Mouse (Mus musculus): ENCODE measurements around the gene 1110032A03Rik. TPM values are rescaled to one million over a fixed set of nuclear protein-coding genes. Genes with fewer than 3 reads are reported as not detected.

Gene 1110032A03Rik
- polyA plus RNA-seq (2012; rRNA removed) = 27.7 and 46.9 TPM in 2 replicates

DNA sequence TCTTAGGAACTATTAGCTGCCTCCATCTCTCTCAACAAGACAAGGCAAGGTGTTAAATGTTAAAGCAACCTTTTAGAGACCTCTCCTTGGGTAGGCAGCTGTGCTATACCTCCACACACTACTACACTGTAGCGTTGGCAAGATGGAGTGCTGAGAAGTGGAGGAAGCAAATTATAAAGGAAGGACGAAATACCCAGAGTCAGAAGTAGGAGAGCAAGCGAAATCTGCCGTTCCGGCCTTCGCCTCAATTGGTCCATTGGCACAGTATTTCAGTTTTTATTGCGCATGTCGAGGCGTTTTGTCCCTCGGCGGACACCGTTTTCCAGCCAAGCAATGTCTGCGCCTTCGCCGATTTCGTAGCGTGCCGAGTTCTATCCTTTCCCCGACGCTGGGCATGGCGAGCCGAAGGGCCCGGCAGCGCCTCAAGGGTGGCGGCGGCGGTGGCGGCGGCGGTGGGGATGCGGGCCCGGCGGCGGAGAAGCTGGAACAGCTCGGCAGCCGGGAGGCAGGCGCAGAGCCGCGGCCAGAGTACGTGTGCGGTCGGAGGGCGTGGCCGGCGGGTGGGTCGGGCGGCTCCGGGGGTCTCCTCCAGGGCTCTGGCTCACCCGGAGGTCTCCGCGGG, at the start of gene 1110032A03Rik, which contains the start of gene Alg9:
TSS of gene 1110032A03Rik (minus strand) at position 530 of the 622 bp plus-strand sequence.
TSS of gene Alg9 (plus strand) at position 29 of the 622 bp plus-strand sequence.

DNA sequence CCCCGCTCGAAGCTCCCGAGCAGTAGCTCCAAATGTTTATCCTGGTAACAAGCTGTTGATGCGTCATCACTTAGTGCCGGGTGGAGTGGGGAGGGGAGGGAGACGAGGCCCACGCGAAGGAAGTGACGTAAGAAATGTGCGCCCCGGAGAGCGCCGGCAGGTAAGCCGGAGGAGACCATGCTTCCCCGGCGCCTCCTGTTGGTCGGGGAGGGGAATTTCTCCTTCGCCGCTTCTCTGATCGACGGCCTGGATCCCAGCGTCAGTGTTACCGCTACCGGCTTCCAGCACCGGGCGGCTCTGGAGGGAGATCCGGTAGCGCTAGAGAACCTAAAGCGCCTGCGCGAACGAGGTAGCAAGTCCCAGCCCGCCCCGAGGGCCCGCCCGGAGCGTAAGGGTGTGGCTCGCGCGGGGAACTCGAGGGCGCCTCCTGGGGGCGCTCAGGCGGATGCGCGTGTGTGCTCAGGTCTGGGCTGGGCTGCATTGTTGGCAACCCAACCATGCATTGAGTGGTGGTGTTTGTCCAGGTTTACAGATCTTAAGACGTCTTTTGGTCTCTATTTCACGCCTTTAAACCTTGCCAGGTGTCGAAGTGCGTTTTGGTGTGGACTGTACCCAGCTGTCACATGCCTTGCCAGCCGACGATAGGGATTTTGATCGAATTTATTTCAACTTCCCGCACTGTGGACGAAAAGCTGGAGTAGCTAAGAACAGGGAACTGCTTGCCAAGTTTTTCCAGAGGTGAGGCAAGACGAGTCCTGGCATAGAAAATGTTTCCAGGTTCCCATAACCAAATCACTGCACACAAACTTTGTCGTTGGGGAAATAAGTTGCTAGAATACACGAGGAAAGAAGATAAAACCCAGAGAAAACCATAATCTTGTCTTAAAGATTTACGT, 7.0 kb downstream of the 1110032A03Rik start, which contains the start of gene Fdxacb1:
TSS of gene Fdxacb1 (plus strand) at position 130 of the 896 bp plus-strand sequence.

DNA sequence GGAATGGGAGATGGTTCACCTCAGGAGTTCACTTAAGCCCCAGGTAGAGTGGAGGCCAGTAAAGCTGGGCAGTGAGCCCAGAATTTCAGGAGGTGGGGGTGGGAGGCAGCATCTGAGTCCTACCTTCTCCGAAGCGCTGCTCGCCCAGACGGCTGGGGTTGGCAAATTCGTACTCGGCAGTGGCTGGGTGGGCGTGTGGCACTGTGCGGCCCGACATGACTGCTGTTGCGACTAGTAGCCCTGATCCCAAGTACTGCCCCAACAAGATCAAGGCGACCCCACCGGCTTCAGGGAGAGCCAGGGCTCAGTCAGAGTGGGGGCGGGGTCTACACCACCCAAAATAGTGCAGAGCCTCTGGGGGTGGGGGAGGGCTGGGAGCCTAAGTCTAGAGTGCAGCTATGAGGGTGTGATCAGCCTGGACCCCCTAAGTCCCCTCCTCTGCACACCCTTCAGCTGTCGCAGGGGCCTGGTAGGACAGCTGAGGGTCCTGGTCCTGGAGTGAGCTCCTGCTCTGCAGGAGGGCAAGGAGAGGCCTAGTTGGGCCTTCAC, 23.2 kb downstream of the 1110032A03Rik start, which contains the start of gene Hspb2:
TSS of gene Hspb2 (minus strand) at position 301 of the 549 bp plus-strand sequence.

DNA sequence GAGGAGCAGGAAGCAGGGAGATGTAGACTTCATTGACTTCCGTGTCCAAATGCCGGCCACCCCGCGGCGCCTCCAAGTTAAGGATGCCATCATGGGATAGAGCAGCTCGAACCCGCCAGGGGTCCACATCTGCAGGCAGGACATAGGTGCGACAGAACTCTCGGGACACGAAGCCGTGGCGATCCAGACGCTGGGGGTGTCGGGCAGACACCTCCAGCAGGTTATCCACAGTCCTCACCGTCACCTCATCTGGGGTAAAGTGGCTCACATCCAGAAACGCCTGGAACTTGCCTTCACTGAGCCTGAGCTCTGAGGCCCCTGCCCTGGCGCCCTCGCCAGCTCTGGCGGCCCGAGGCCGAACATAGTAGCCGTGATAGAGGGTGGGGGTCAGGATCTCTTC, 24.0 kb downstream of the 1110032A03Rik start, which contains the start of gene Cryab:
TSS of gene Cryab (plus strand) at position 3 of the 400 bp plus-strand sequence.

DNA sequence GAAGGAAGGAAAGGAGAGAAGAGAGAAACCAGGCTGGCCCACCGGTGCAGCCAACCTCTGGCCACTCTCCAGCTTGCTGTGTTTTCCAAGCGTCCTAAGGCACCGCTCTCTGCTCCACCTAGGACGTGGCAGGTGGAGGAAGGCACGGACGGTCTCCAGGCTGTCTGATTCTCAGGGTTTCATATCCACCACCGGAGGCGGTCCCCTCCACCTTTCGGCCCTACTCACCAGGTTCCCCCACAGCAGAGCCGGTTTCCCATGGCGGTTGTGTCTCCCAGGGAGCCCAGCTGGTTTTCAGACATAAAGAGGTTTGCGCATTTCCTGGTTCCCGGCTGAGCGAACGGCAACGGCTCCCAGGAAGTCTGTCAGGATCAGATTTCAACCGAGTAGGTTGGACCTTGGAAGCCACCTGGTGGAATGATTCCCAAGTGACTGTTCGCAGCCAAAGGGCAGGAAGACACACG, 29.1 kb downstream of the 1110032A03Rik start, which contains the start of gene 2310030G06Rik:
TSS of gene 2310030G06Rik (minus strand) at position 323 of the 464 bp plus-strand sequence.

DNA sequence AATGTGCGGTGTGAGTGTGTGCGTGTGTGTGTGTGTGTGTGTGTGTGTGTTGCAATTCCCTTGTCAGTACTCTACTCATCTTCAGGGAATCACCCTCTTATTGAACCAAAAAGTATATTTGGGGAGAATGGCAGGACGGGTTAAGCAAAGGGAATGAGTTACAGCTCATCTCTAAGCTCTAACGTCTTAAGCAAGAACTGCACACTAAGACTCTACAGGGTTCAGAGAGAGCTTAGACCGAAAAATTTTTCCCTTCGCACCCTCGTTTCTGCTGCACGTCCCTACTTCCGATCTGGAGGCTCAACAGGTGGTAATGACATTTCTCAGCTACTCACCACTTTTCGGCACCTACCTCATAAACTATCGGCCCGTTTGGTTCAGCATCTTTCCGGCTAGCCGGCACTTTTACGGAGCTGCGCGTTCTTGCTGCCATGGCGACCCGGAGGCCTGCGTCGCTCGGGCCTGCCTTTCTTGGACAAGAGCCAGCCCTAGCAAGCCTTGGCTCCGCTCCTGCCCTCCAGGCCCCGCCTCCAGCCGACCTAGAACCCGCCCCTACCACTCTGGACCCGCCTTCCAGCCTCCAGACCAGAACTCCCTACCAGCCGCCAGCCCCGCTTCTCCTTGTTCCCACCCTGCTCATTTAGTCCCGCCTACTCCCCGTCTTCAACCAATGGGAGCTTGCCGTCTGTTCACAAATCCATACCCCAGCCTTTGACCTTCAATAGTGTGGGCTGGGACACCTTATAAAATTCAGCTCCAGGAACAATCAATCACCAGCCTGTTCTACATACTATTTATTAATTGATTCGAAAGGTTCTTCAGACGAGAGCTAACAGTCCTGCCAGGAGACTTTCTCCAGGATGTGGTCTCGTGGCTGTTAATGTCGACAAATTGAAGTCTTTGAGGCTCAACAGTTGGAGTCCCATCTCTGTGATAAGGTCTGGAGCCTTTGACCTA, 36.1 kb downstream of the 1110032A03Rik start, which contains the start of gene Dixdc1:
TSS of gene Dixdc1 (minus strand) at position 604 of the 957 bp plus-strand sequence.

Other genes starting within 250 kb of the 1110032A03Rik start
- 42.0 and 50.7 TPM in 2 replicates for gene Pts, start 246.8 kb downstream of the 1110032A03Rik start, polyA plus RNA-seq (2012; rRNA removed)
- 3.3 and 5.7 TPM in 2 replicates for gene Il18, start 220.7 kb downstream of the 1110032A03Rik start, polyA plus RNA-seq (2012; rRNA removed)
- 0.60 and 0.83 TPM in 2 replicates for gene Bco2, start 220.3 kb downstream of the 1110032A03Rik start, polyA plus RNA-seq (2012; rRNA removed)
- not detected in 2 replicates for gene Tex12, start 214.2 kb downstream of the 1110032A03Rik start, polyA plus RNA-seq (2012; rRNA removed)
- 151 and 180 TPM in 2 replicates for gene Sdhd, start 171.7 kb downstream of the 1110032A03Rik start, polyA plus RNA-seq (2012; rRNA removed)
- 96.7 and 132 TPM in 2 replicates for gene Timm8b, start 171.6 kb downstream of the 1110032A03Rik start, polyA plus RNA-seq (2012; rRNA removed)
- 2.1 and 4.0 TPM in 2 replicates for gene Pih1d2, start 158.2 kb downstream of the 1110032A03Rik start, polyA plus RNA-seq (2012; rRNA removed)
- 4.7 and 6.4 TPM in 2 replicates for gene Nkapd1, start 158.1 kb downstream of the 1110032A03Rik start, polyA plus RNA-seq (2012; rRNA removed)
- 16.3 and 27.9 TPM in 2 replicates for gene Dlat, start 115.7 kb downstream of the 1110032A03Rik start, polyA plus RNA-seq (2012; rRNA removed)
- 6.7 and 7.7 TPM in 2 replicates for gene Dixdc1, start 36.0 kb downstream of the 1110032A03Rik start, polyA plus RNA-seq (2012; rRNA removed)
- 6.0 and 6.2 TPM in 2 replicates for gene 2310030G06Rik, start 29.0 kb downstream of the 1110032A03Rik start, polyA plus RNA-seq (2012; rRNA removed)
- 67.2 and 114 TPM in 2 replicates for gene Cryab, start 24.2 kb downstream of the 1110032A03Rik start, polyA plus RNA-seq (2012; rRNA removed)
- 32.9 and 41.2 TPM in 2 replicates for gene Hspb2, start 23.2 kb downstream of the 1110032A03Rik start, polyA plus RNA-seq (2012; rRNA removed)
- gene Fdxacb1, start 7.3 kb downstream of the 1110032A03Rik start, polyA plus RNA-seq (2012; rRNA removed) = 3.2 and 3.9 TPM in 2 replicates
- gene Alg9, start 501 bp downstream of the 1110032A03Rik start, polyA plus RNA-seq (2012; rRNA removed) = 27.7 and 30.8 TPM in 2 replicates
- gene Ppp2r1b, start 69.8 kb upstream of the 1110032A03Rik start, polyA plus RNA-seq (2012; rRNA removed) = 9.0 and 10.2 TPM in 2 replicates
- 28.3 and 56.8 TPM in 2 replicates for gene Sik2, start 233.6 kb upstream of the 1110032A03Rik start, polyA plus RNA-seq (2012; rRNA removed)